Mouse (Mus musculus) MEL (cell line): ENCODE measurements around the gene Eapp.

ENCODE experiments used
- CTCF ChIP-seq, 3 experiments: IDR thresholded peaks in 2 of 3; conservative IDR thresholded peaks in 1 of 3; 2 replicates each; pipeline ENCODE4 v1.5.1; 2011 to 2012; ENCODE audit warnings: low read length in 3 of 3, low read depth in 2 of 3, mild to moderate bottlenecking in 2 of 3, improper control_type of control experiment in 1 of 3, inconsistent platforms in 1 of 3, mixed read lengths in 1 of 3, moderate library complexity in 1 of 3; ENCODE audit not compliant: control insufficient read depth in 1 of 3, insufficient read depth in 1 of 3, poor library complexity in 1 of 3, severe bottlenecking in 1 of 3
- EP300 ChIP-seq, 2 experiments: IDR thresholded peaks; 2 replicates each; pipeline ENCODE4 v1.6.1; 2011; ENCODE audit warnings: improper control_type of control experiment in 2 of 2, low read length in 2 of 2, low read depth in 1 of 2, mild to moderate bottlenecking in 1 of 2
- GABPA ChIP-seq: IDR thresholded peaks from 2 replicates; pipeline ENCODE4 v1.6.1; 2012; ENCODE audit warnings: low read depth, mild to moderate bottlenecking, inconsistent platforms, low read length, improper control_type of control experiment, moderate library complexity
- GATA1 ChIP-seq: IDR thresholded peaks from 2 replicates; pipeline ENCODE4 v1.6.1; 2011; ENCODE audit warnings: low read depth, low read length, improper control_type of control experiment
- NELFE ChIP-seq: IDR thresholded peaks from 2 replicates; pipeline ENCODE4 v1.6.1; 2011; ENCODE audit warnings: low read depth, low read length, improper control_type of control experiment
- ZC3H11A ChIP-seq: IDR thresholded peaks from 2 replicates; pipeline ENCODE4 v1.6.1; 2012; ENCODE audit warnings: low read depth, mild to moderate bottlenecking, inconsistent platforms, low read length, improper control_type of control experiment

DNA sequence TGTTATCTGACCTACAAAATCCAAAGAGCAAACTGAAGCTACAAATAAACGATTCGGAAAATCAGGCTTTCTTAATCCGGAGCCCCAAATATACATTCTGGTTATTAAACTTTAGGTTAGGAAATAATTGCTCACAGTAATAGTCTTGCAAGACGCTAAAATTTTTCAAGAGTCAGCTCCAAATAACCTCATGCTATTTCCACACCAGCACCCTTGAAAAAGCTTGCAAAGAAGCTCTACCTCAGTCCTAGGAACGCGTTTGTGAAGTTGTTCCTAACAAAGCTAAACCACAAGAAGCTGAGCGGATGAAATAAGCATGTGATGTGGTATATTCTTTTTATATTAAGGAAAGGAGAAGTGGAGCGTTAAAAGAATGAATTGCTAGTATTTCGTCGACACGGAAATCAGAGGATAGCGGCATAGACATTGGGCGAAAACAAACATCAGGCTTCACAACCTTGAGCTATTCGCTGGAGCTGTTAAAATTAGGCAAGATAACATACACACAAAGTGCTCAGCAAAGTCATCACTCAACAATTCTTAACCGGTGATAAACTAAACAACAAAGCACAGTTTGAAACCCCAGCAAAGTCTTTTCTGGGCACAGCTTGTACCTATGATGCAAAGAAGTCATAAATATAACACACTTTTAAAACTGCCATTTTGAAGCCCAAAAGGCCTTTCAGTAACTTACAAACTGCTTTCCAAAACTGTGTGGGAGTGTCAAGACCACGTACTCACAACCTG, 40.2 kb downstream of the Eapp start:
- no peak for TF ChIP-seq GABPA
- no peak for TF ChIP-seq ZC3H11A
- no peak for TF ChIP-seq CTCF (IDR thresholded peaks at IDR 0.05 in 2 of 3, conservative IDR thresholded peaks at IDR 0.05 in 1 of 3; ENCODE audit: control insufficient read depth in 1 of 3, insufficient read depth in 1 of 3, low read depth in 2 of 3, low read length in 3 of 3, poor library complexity in 1 of 3, severe bottlenecking in 1 of 3)
- peak; percentile 30 to 50; a peak in 1 of 4 replicates for TF ChIP-seq EP300 (IDR thresholded peaks at IDR 0.05; ENCODE audit: low read depth in 1 of 2, low read length in 2 of 2)
- peak; percentile 71; the same call in 1 of the 2 replicates for TF ChIP-seq GATA1
- peak; percentile 13 for TF ChIP-seq NELFE
